Mouse (Mus musculus): ENCODE data around the gene Gna15.

Gene Gna15

DNA sequence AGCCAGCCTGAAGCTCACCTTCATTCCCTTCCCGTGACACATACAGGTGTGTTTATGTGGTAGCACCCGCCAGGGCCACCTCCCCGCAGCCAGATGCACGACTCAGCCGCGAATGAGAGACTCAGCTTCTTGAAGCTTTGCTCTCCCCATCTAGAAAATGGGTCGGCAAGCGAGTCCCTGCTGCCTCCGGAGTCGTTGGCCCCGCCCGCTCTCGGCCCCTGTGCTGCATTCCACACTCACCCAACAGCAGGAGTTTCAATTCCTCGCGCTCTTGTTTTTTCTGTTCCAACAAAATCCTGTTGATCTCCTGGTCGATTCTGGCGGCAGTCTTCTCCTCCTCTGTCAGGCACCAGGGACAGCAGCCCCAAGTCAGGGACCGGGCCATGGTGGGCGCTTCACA is 455 bp downstream of the Gna15 start:
- DNase-seq (ENCODE audit: low read depth, low spot score), result no peak

DNA sequence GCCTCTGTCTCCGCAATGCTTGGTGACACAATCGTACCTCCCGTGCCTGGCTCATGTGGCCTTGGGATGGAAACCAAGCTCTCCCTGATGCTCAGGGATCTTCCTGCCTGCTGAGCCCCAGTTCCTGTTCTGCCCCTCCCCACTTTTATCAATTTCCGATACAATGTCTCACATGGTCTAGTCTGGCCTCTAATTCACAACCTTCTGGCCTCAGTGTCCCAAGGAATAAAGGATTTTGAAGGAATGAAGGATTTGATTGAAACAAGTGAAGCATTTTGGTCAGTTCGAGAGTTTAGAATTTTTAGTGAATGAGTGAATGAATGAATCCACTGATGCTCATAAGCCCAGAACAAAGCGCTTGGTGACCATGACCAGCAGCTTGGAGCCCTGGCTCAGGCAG is 883 bp downstream of the Gna15 start:
- DNase-seq (ENCODE audit: low read depth, low spot score), result no peak

DNA sequence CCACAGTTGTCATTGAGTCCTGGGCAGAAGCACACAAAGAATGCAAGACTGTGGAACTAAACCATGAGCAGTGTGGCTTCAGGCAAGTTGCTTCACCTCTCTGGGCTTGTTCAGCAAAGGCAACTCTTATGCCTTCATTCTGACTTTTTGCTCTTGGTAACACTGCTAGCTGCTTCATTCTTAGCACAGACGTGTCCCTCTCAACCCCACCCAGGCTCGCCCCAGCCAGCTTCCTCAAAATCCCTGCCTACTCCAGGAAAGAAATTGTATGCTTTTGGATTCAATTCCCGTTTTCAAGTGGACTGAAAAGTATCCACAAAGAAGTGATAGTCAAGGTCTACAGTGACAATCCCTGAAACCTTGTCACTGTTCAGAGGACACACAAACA is 4.1 kb downstream of the Gna15 start:
- DNase-seq (ENCODE audit: low read depth, low spot score), result no peak

DNA sequence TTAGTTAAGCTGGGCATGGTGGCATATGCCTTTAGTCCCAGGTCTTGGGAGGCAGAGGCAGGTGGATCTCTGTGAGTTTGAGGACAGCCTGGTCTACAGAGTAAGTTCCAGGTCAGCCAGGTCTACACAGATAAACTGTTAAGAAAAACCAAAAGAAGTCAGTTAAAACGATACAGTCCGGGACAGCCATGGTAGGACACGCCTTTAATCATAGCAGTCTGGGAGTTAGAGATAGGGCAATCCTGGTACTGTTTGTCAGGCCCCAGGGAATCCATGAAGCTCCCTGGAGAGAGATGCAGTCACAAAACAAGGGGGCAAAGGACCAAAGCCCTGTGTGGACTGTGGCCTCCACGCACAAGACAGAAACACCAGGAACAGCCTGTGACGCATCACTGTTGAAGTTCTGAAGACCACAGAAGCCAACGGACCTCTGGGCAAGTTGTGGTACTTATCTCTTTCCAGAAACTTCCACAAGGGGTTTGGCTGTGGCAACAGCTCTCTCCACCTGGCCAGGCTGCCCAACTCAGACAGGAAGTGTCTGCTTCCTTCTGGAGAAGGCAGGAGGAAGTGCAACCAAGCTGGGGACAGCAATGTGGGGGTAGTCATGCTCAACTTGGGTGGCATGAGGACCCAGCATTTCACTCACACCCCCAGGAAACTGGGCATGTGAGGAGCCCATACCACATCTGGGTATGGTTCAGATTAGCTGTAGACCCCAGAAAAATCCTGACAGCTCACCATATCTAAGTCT is 4.6 kb downstream of the Gna15 start:
- no peak for DNase-seq (ENCODE audit: low read depth, low spot score)

DNA sequence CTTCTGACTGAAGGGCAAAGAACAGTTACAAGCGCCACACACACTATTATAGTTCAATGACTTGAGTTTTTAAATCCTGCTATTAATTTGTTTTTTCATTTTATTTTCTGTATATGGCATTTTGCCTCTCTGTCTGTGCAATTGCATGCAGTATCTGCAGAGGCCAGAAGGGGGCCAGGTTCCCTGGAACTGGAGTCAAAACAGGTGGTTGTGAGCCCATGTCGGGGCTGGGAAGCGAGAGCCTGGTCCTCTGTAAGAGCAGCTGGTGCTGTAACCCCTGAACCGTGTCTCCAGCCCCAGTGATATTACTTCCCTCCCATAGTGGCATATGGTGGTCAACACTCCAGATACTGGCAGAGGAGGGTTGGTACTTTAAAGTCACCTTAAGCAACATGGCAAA is 5.5 kb downstream of the Gna15 start:
- DNase-seq (ENCODE audit: low read depth, low spot score), result no peak

DNA sequence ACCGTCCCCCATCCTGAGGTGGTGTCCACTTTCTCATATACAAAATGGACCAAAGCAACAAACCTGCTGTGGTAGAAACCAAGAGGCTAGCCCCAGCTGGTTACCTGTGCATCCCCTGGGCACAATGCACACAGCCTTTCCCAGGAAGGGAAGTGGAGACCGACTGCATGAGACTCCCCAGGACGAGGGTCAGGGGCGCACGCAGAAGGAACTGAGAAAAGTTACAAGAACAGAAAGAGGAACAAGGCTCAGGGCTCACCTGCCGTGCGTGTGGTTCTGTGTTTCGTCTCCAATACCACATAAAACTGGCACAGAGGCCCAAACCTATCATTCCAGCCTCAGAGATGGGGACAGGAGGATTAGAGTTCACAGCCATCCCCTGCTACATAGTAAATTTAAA is 6.8 kb downstream of the Gna15 start:
- DNase-seq (ENCODE audit: low read depth, low spot score), result no peak

DNA sequence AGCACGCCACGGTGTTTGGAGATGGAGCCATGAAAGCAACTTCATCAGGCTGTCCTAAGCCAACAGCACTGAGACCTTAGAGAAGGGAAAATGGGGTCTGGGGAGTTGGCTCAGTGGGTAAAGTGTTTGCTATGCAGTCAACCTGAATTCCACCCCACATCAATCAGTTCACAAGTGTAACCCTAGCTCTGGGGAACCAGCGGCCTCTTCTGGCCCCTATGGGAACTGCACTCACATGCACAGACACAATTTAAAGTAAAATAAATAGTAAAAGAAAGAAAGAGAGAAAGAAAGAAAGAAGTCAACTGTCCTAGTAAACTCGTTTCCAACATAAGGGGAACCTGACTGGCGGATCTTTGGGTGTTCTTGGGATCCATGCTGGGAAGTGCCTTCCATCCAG is 10.2 kb downstream of the Gna15 start:
- no peak for DNase-seq (ENCODE audit: low read depth, low spot score)

DNA sequence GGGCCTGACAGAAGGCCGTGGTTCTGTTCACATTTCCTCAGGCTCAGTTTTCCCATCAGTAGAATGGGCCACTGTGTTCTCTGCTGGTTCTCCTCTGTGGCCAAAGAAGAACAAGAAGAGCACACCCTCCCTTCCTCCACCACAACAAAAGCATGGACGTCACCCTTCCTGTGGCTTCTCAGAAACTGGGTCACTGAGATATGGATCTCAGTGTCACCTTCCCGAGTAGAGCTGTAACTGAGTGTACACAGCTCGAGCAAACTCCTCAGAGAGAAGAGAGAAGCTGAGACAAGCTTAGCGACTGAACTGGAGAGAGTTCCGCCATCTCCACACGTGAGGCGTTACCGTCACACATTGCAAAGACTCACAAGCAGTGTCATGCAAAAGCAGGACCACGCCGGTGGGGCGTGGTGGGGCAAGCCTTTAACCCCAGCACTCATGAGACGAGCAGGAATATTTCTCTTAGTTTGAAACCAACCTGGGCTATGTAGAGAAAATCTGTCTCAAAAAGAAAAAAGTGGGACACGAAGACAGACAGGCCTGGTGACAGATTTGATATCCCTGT is 13.7 kb downstream of the Gna15 start:
- DNase-seq (ENCODE audit: low read depth, low spot score), result no peak

DNA sequence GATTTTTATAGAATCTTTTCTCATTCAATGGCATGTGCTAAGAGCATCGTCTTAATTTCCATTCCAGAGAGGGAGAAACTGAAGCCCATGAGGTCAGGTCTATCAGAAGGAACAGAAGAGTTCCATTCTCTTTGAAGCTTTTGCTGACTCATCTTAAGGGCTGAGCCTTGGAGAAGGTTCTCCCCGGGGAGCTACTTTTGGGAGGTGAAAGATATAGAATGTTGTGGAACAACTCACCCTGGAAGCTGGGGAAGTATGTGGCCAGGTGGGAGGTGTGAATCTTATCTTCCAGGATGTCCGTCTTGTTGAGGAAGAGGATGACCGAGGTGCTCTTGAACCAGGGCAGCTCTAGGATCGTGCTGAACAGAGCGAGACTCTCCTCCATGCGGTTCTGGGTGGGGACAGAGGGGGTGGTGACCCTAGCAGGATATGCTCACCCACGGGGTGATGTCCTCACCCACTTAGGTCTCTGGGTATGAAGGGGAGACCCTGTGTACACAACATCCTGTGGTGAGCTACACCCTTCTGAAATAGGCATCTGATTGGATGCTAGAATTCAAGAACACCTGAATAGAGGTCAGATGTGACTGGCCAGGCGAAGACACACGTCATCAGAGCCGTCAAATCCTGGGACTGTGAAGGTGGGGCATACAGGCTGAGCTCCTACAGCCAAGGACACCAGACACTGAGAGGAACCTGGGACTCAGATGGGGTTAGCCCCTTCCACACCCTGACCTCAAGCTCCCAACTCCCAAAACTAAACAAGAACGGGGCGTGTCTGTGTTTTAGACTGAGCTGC is 16.1 kb downstream of the Gna15 start:
- DNase-seq (ENCODE audit: low read depth, low spot score), result no peak

DNA sequence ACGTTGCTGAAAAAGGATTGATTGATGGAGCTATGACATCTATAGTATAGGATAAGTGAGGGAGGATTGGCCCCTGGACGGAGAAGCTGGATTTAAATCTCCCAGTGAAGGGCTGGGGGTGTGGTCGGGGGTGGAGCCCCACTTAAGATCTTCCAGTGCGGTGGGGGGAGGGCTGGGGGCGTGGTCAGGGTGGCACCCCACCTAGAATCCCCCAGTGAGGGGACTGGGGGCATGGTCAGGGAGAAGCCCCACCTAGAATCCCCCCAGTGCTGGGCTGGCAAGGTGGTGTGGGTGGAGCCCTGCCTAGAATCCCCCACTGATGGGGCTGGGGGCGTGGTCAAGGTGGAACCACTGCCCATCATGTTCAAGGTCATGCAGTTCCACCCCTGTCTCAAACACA is 16.9 kb downstream of the Gna15 start:
- no peak for DNase-seq (ENCODE audit: low read depth, low spot score)

DNA sequence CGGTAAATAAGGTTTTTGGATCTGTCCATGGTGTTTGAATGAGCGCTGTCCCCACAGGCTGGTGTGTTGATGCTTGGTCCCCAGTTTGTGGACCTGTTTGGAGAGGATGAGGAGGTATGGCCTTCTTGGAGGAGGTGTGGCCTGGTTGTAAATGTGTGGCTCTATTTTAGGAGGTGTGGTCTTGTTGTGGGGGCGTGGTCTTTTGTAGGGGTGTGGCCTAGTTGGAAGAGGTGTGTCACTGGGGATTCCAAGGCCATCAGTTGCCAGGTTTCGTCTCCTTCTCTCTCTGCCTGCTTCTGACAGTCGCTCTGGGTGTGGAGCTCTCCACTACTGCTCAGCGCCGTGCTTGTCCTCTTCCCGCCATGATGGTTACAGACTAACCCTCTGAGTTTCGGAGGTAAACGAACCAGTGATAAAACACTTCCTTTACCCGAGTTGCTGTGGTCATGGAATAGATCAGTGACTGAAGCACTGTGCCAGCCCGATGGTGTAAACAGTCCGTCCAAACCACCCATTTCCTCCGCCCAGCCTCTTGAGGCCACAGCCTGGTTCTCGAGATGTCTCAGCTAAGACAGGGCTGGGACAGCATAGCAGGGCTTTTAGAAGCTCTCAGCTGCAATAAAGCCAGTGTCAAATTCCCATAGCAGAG is 18.9 kb downstream of the Gna15 start:
- DNase-seq (ENCODE audit: low read depth, low spot score), result no peak

DNA sequence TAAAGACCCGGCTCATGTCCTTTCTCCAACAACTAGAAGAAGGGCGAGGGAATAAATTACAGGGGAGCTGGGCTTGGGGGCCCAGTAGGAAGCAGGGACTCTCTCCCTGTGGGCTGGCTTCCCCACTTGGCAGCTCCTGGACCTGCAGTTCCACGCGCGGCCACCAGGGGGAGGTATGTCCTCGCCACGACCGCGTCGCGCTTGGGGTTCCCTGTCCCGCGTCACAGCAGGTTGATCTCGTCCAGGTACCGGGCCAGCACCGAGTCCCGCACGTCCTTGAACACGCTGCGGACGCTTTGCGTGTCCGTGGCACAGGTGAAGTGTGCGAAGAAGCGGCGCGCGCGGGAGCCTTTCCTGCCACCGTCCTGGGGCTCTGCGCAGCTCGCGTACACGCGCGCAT is 21.4 kb downstream of the Gna15 start:
- DNase-seq (ENCODE audit: low read depth, low spot score), result peak; percentile 59

DNA sequence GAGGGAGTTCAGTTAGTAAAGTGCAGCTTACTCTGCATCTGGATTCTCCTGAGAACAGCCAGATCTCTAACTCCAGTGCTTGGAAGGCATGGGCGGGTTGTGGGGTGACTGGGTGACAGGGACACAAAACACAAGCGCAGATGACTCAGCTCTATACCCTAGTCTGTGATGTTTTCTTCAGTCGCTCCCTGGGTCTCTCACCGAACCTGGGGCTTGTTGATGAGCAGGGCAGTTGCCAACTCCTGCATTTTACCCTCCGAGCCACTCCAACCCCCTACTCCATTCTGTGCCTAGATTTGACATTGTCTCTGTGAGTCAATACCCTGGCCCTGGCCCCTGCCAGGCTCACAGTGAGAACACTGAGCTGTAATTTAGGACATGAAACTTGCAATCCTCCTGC is 22.2 kb downstream of the Gna15 start:
- DNase-seq (ENCODE audit: low read depth, low spot score), result no peak

DNA sequence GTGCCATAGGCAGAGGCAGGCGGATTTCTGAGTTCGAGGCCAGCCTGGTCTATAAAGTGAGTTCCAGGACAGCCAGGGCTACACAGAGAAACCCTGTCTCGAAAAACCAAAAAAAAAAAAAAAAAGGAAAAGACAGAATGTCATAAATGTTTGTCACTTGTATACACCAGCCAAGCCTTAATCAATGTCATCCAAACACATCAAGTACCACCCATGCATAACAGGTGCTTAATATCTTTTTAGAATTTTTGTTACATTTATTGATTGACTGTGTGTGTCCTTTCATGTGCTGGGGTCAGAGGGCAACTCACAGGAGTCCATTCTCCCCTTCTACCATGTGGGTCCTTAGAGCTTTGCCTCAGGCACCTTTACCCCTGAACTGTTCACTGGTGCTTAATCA is 24.0 kb downstream of the Gna15 start, which contains the start of gene S1pr4:
TSS of gene S1pr4 (minus strand) at position 101 of the 400 bp plus-strand sequence.
- no peak for DNase-seq (ENCODE audit: low read depth, low spot score)

DNA sequence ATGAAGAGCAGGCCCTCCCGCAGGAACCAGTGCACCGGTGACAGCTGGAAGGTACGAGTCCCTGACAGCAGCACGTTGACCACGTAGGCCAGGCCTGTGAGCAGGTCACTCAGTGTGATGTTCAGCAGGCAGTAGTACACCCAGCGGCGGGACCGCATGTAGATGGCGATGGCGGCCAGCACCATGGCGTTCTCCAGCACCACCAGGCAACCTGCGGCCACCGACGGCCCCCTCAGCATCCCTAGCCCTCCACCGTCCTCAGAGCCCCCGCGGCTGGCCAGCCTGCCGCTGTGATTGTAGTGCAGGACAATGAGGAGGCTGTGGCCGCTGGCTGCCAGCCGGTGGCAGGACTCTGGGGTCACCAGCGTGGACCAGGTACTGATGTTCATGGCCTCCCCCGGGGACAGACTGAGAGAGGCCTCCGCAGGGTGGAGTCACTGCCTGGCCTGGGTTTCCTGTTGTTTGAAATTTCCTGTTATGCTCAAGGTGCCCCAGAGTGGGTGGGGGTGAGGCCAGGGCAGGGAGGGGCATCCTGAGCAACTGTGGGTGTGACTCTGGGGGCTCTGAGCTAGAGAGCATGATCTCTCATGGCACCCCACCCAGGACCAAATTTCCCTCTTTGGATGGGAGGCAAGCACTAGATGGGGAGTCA is 24.6 kb downstream of the Gna15 start:
- DNase-seq (ENCODE audit: low read depth, low spot score), result peak; percentile 48

DNA sequence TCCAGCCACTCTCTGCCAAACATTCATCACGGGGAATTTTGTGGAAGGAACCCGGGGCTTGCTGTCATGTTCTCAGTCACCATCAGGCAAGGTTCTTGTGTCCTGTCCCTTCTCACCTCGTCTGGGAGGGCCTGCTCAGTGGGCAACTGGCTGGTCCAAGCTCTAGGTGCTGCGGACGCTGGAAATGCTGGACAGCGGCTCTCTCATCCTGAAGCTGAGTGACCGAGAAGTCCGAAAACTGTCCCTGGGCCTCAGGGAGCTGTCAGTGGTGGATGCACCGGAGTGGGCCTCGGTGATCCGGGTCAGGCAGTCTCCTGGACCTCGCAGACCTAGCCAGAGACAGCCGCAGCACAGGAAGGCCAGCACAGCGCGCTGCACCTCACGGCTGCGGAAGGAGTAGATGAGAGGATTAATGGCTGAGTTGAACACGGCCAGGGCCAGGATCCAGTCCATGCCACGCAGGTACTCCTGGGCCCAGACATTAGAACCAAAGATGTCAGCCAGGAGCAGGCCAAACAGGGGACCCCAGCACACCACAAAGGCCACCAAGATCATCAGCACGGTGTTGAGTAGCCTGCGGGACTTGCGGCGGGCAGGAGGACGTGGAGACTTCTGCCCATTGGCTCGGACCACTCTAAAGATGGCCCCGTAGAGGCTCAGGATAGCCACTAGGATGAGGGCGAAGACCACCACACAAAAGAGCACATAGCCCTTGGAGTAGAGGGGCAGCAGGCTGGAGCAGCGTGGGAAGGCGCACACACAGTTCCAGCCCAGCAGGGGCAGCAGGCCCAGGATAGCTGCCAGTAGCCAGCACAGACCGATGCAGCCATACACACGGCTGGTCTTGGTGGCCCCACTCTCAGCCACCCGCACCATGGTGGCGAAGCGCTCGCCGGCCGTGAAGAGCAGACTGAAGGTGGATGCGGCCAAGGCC is 25.4 kb downstream of the Gna15 start:
- no peak for DNase-seq (ENCODE audit: low read depth, low spot score)

DNA sequence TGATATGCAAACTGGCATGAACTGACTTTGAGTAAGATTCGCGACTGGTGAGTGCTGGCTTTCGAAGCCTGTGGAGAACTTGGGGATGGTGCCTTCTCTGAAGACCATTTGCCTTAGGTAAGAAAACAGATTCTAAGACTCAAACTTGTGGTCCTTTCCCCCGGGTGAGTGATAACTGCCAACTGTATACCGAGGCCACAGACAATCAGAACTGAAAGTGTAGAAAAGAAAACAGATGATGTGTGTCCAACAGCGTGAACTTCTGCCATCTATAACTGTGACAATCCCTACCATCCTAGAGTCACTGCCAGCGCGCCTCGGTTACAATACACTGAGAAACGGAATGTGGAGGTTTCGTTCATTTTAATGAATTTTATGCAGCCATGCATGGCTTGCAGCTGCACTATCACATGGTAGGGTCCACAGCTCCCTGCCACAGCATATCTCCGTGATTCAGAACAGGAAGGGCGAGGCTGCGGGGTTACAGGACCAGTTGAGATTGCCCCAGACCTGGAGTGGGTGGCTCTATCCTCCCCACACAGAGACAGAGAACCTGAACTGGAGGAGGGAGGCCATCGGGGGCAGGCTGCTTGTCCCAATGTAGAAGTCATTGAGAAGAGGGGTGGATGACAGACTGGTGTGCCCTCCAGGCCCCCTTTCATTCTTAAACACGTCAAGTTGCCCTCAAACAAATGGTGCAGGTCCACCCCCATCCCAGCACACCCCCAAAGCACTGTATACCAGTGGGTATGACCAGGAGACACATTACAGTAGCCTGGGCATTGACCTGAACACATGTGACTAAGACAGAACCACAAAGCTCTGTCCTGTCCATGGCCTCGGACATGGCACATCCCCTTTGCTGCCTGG is 26.4 kb downstream of the Gna15 start:
- DNase-seq (ENCODE audit: low read depth, low spot score), result no peak

DNA sequence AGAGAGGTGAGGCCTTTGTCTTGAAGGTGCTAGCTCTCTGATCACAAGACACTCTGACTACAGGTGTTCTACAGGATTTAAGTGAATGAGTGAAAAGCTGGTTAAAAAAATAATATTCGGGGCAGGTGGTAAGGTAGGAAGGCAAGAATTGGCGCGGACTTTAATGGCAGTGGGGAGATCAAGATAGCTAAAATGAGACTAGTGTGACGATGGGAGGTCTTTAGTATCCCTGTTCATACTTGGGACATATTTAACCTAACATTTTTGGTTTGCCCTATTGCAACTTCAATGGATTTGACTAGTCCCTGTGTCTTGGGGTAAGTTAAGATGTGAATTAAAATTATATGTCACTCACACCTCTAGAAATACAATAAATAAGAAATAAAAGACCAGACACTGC is 27.1 kb downstream of the Gna15 start:
- no peak for DNase-seq (ENCODE audit: low read depth, low spot score)

DNA sequence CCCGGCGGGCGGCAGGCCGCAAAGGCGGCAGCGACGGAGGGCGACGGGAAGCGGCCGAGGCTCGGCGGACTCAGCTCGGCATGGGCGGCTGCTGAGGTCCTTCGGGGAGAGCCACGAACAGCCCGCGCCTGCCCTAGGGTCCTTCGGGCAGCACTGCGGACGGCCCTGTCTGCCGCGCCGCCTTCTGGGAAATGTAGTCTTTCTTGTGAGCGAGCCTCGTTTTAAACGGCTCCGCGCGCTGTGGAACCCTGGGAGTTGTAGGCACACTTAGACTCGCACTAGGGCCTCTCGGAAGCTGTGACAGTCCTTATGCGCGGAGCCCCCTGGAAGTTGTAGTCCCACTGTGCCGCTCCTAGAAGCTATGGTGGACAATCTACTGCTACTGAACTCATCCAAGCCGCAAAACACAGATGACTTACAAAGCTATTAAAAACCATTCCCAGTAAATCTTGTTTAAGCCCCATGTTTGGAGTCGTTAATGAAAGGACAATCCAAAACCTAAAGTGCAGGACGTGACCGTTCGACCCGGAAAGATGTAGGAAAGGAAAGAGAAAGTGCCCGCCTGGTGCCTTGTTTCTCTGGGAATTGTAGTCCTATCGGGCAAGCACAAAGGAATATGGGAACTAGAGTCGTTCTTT is 27.6 kb downstream of the Gna15 start, which contains the start of gene Ncln:
TSS of gene Ncln (minus strand) at position 129 of the 638 bp plus-strand sequence.
- peak; percentile 96 for DNase-seq (ENCODE audit: low read depth, low spot score)

Measured in skeletal muscle tissue, adult 2 months (tissue).